Mouse (Mus musculus): ENCODE measurements at regions not wholly inside any gene's neighbourhood (a gene's known extent, or its start where the extent isn't known, plus 50 kb on each side); places are given as distances from the start of the nearest gene placed in this dataset.

- 36% methylated on average over 5 of the region's 5 CpGs for WGBS
- Histone ChIP-seq H3K36me3 (ENCODE audit: insufficient read depth, low read length) (no peaks in the 10 kb centered on the region), H3K9me3 (ENCODE audit: low read length) (no peaks in the 10 kb centered on the region), H3K4me2 (ENCODE audit: low read depth, low read length, poor library complexity, severe bottlenecking) (no peak overlapping the region), H3K4me1 (ENCODE audit: insufficient read depth, low read length) (no peaks in the 10 kb centered on the region), H3K9ac (replicated peaks; ENCODE audit: low read length, poor library complexity, severe bottlenecking) (no peak overlapping the region), H3K27ac (ENCODE audit: low read depth, low read length) (no peak overlapping the region), H3K4me3 (ENCODE audit: low read depth, low read length) (no peak overlapping the region), H3K27me3 (ENCODE audit: insufficient read depth, low read length) (no peaks in the 10 kb centered on the region)
- DNase-seq (ENCODE audit: low spot score) (no peak), ATAC-seq (ENCODE audit: low FRiP score) (no peak)
- no peak for TF ChIP-seq CTCF (IDR thresholded peaks at IDR 0.05)
Observed at GRCm38 (mm10) chr15:87089827-87090226, 454.3 kb upstream of the Fam19a5 start.

DNA sequence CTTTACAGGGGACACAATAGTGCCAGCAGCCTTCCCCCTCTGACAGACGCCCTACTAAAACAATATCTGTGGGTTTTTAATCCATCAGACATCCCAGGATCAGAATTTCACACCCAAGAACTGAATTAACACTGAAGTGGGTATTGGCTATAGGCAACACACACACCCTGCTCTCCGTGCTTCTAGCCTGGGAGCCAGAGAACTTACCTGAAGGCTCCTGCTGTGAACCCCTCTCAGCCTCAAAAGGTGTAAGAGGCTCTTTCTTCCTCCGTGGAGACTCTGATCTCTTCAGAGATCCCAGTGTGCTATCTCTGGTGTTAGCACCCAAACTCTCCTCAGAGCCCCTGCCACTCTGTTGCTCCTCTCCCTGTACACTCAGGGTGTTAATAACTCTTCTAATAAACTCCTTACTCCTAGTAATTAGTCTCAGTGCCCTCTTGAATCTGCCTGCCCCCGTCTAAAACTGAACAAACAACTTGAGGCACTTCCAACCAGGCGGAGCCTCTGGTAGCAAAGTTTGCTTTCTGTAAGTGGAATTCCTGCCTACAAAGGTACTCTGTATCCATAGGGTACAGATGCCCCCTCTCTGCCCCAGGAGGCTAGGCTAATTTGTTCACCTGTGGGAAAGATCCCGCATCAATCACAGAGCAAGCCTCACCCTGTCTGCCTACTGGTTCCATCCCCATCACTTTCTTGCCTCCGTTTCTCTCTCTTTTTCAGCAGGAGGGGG is 452.9 kb upstream of the Fam19a5 start:
- Histone ChIP-seq H3K36me3 (ENCODE audit: insufficient read depth, low read length) (no peaks in the 10 kb centered on the region), H3K4me3 (ENCODE audit: low read depth, low read length) (no peak overlapping the region), H3K4me1 (ENCODE audit: insufficient read depth, low read length) (no peaks in the 10 kb centered on the region), H3K27me3 (ENCODE audit: insufficient read depth, low read length) (no peaks in the 10 kb centered on the region), H3K4me2 (ENCODE audit: low read depth, low read length, poor library complexity, severe bottlenecking) (no peak overlapping the region), H3K9me3 (ENCODE audit: low read length) (no peaks in the 10 kb centered on the region), H3K9ac (replicated peaks; ENCODE audit: low read length, poor library complexity, severe bottlenecking) (no peak overlapping the region), H3K27ac (ENCODE audit: low read depth, low read length) (no peak overlapping the region)
- ATAC-seq (ENCODE audit: low FRiP score) (no peak), DNase-seq (ENCODE audit: low spot score) (no peak)
- no peak for TF ChIP-seq CTCF (IDR thresholded peaks at IDR 0.05)
- 66% methylated on average over 7 of the region's 7 CpGs for WGBS

DNA sequence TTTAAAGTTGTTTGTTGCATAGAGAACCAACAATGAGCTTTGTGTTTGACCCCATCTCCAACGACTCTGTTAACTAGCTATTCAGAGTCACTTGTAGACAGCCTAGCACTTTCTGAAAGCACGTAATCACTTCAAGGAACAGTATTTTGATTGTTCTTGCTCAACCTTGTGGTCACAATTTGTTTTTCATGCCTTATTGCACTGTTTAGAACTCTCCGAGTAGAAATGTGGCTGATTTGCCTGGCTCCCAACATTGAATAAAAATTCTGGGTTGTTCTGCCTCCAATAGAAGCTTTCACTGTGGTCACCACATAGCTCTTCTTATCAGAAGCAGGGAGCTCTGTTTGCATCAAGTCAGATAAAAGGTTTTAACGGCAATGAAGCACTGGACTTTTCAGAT is 446.9 kb upstream of the Fam19a5 start:
- Histone ChIP-seq H3K4me1 (ENCODE audit: insufficient read depth, low read length) (no peaks in the 10 kb centered on the region), H3K4me3 (ENCODE audit: low read depth, low read length) (no peak overlapping the region), H3K9ac (replicated peaks; ENCODE audit: low read length, poor library complexity, severe bottlenecking) (no peak overlapping the region), H3K4me2 (ENCODE audit: low read depth, low read length, poor library complexity, severe bottlenecking) (no peak overlapping the region), H3K27ac (ENCODE audit: low read depth, low read length) (no peak overlapping the region), H3K36me3 (ENCODE audit: insufficient read depth, low read length) (no peaks in the 10 kb centered on the region), H3K9me3 (ENCODE audit: low read length) (no peaks in the 10 kb centered on the region), H3K27me3 (ENCODE audit: insufficient read depth, low read length) (no peaks in the 10 kb centered on the region)
- no peak for DNase-seq (ENCODE audit: low spot score)
- TF ChIP-seq CTCF (IDR thresholded peaks at IDR 0.05) = no peak
- 76% methylated on average over 4 of the region's 4 CpGs for WGBS
- no peak for ATAC-seq (ENCODE audit: low FRiP score)

GRCm38 (mm10) chr15:87101146-87101545 is 443.0 kb upstream of the Fam19a5 start:
- no peaks in the 10 kb centered on the region for H3K27me3 ChIP-seq (ENCODE audit: insufficient read depth, low read length)
- no peak for TF ChIP-seq CTCF (IDR thresholded peaks at IDR 0.05)
- ATAC-seq (ENCODE audit: low FRiP score) (no peak), DNase-seq (ENCODE audit: low spot score) (no peak)
- no peak overlapping the region for H3K4me2 ChIP-seq (ENCODE audit: low read depth, low read length, poor library complexity, severe bottlenecking)
- no peak overlapping the region for H3K4me3 ChIP-seq (ENCODE audit: low read depth, low read length)
- no peak overlapping the region for H3K9ac ChIP-seq (replicated peaks; ENCODE audit: low read length, poor library complexity, severe bottlenecking)
- no peak overlapping the region for H3K27ac ChIP-seq (ENCODE audit: low read depth, low read length)
- 85% methylated on average over 4 of the region's 4 CpGs for WGBS
- H3K36me3 ChIP-seq (ENCODE audit: insufficient read depth, low read length) = no peaks in the 10 kb centered on the region
- no peaks in the 10 kb centered on the region for H3K9me3 ChIP-seq (ENCODE audit: low read length)
- no peaks in the 10 kb centered on the region for H3K4me1 ChIP-seq (ENCODE audit: insufficient read depth, low read length)

DNA sequence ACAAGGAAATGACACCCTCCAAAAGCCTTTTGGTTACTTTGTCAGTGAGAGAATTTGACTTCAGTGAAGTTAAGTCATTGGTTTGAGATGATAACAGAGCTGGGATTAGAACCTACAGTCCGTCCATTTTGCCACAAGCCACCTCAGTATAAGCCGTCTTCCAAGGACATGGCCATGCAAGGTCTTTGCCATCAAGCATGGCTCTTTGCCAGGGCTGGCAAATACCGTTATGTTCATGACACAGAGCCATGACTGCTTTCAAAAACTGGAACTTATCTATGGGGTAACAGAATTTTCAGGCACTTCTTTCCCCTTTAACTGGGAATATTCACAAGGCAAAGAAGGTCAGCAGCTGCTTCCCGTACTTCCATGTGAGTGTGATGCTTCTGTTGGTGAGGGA is 441.9 kb upstream of the Fam19a5 start:
- Histone ChIP-seq H3K27me3 (ENCODE audit: insufficient read depth, low read length) (no peaks in the 10 kb centered on the region), H3K36me3 (ENCODE audit: insufficient read depth, low read length) (no peaks in the 10 kb centered on the region), H3K9me3 (ENCODE audit: low read length) (no peaks in the 10 kb centered on the region), H3K4me1 (ENCODE audit: insufficient read depth, low read length) (no peaks in the 10 kb centered on the region), H3K9ac (replicated peaks; ENCODE audit: low read length, poor library complexity, severe bottlenecking) (no peak overlapping the region), H3K4me3 (ENCODE audit: low read depth, low read length) (no peak overlapping the region), H3K4me2 (ENCODE audit: low read depth, low read length, poor library complexity, severe bottlenecking) (no peak overlapping the region), H3K27ac (ENCODE audit: low read depth, low read length) (no peak overlapping the region)
- no peak for DNase-seq (ENCODE audit: low spot score)
- no peak for ATAC-seq (ENCODE audit: low FRiP score)
- no peak for TF ChIP-seq CTCF (IDR thresholded peaks at IDR 0.05)
- WGBS = 84% methylated on average over 4 of the region's 4 CpGs

GRCm38 (mm10) chr15:87105951-87106350 is 438.1 kb upstream of the Fam19a5 start:
- Histone ChIP-seq H3K4me2 (ENCODE audit: low read depth, low read length, poor library complexity, severe bottlenecking) (no peak overlapping the region), H3K36me3 (ENCODE audit: insufficient read depth, low read length) (no peaks in the 10 kb centered on the region), H3K27ac (ENCODE audit: low read depth, low read length) (no peak overlapping the region), H3K4me3 (ENCODE audit: low read depth, low read length) (no peak overlapping the region), H3K9ac (replicated peaks; ENCODE audit: low read length, poor library complexity, severe bottlenecking) (no peak overlapping the region), H3K4me1 (ENCODE audit: insufficient read depth, low read length) (no peaks in the 10 kb centered on the region), H3K27me3 (ENCODE audit: insufficient read depth, low read length) (no peaks in the 10 kb centered on the region), H3K9me3 (ENCODE audit: low read length) (no peaks in the 10 kb centered on the region)
- no peak for ATAC-seq (ENCODE audit: low FRiP score)
- DNase-seq (ENCODE audit: low spot score) = no peak
- TF ChIP-seq CTCF (IDR thresholded peaks at IDR 0.05) = no peak
- 82% methylated on average over 8 of the region's 8 CpGs for whole genome bisulfite sequencing

Measured in midbrain, postnatal 0 days (tissue).